Comparison of ENCODE assay signal across 9 mouse cellular contexts in genomic region chr12:76910258-76910940, GRCm38 (mm10). TPM values are rescaled to one million over a fixed set of nuclear protein-coding genes. Genes with fewer than 3 reads are reported as not detected.
DNase-seq lines count a peak whose midpoint lies in the region; ATAC-seq and TF ChIP-seq lines count a peak whose summit lies in the region.
"Had no signal": no experiment of that assay in that cellular context is flagged by ENCODE, and none has a peak within 500 bp of the region (broad histone marks: within the 10 kb centered on the region; RNA-seq: fewer than 3 reads in every experiment).

No protein-coding gene starts in this region.

- intact Hi-C loops in gastrocnemius, postnatal 36 days (cut with DNase I): no loop called here

- peak overlapping the region; percentile 8; the same call in 1 of the 2 replicates for H3K4me3 ChIP-seq in lung, embryonic 14.5 days (ENCODE audit: low read depth, low read length)
- H3K4me3 ChIP-seq in bone marrow, adult 2 months (replicated peaks; ENCODE audit: control insufficient read depth, low read depth, low read length): peak overlapping the region; percentile 89

- peak; percentile 28; the same call in 1 of the 2 replicates for ATAC-seq in lung, embryonic 14.5 days (ENCODE audit: insufficient read depth)
- ATAC-seq in megakaryocyte progenitor cell, adult 5-6 weeks (replicated peaks; ENCODE audit: poor library complexity): peak; percentile 35

- TF ChIP-seq CTCF in lung, embryonic 14.5 days (IDR thresholded peaks at IDR 0.05; ENCODE audit: low read depth): no peak
- no peak for TF ChIP-seq CTCF in bone marrow, adult 2 months (IDR thresholded peaks at IDR 0.05; ENCODE audit: control insufficient read depth, insufficient read depth, low read length)

- H3K9ac ChIP-seq in lung, embryonic 14.5 days: peak overlapping the region; percentile 20; the same call in 1 of the 2 replicates

- H3K27ac ChIP-seq in lung, embryonic 14.5 days (ENCODE audit: low read depth): no peak overlapping the region
- peak overlapping the region; percentile 88 for H3K27ac ChIP-seq in bone marrow, adult 2 months (ENCODE audit: control insufficient read depth, insufficient read depth, low read depth, low read length, poor library complexity)

- H3K27me3 ChIP-seq in lung, embryonic 14.5 days (ENCODE audit: insufficient read depth, low read length): no peaks in the 10 kb centered on the region

- 81% methylated on average over 11 of the region's 11 CpGs for WGBS in lung, embryonic 14.5 days
- 75% methylated on average over 11 of the region's 11 CpGs for WGBS in bone marrow, adult 2 months

- no peak overlapping the region; the same call in 1 of the 2 replicates for H3K4me2 ChIP-seq in lung, embryonic 14.5 days

- H3K9me3 ChIP-seq in lung, embryonic 14.5 days (ENCODE audit: low read depth, low read length): no peaks in the 10 kb centered on the region

- H3K36me3 ChIP-seq in lung, embryonic 14.5 days (ENCODE audit: insufficient read depth): peaks cover 35% of the 10 kb centered on the region; the same call in 1 of the 2 replicates

- no peak for DNase-seq in lung, embryonic 14.5 days
- no peak for DNase-seq in lung, postnatal 25 days (ENCODE audit: low spot score)
- DNase-seq in cerebellum, postnatal 10 days: peak; percentile 68
- DNase-seq in urinary bladder, adult 2 months (ENCODE audit: low spot score): no peak
- no peak for DNase-seq in gastrocnemius, postnatal 36 days
- DNase-seq: kidney, postnatal 36 days; lung, adult 2 months had no signal

- TF ChIP-seq POLR2A in bone marrow, adult 2 months (IDR thresholded peaks at IDR 0.05; ENCODE audit: borderline replicate concordance, control insufficient read depth, low read depth, low read length): peak; percentile 23; the same call in 1 of the 2 replicates

- no peaks in the 10 kb centered on the region for H3K4me1 ChIP-seq in lung, embryonic 14.5 days (ENCODE audit: insufficient read depth)
- H3K4me1 ChIP-seq in bone marrow, adult 2 months (ENCODE audit: control insufficient read depth, insufficient read depth, low read length): no peaks in the 10 kb centered on the region

RNA-seq across cellular contexts. Expression of gene Max, which starts 51.6 kb away (rescaled TPM):
- 23.7 and 25.5 TPM in 2 replicates for polyA plus RNA-seq in lung, embryonic 14.5 days (2014; fragmentation: Nextera tagmentation; extraction: Ambion mirVana)
- 102 and 151 TPM in 2 replicates for polyA plus RNA-seq in bone marrow, adult 2 months (2011; ENCODE audit: insufficient read depth, insufficient read length, low replicate concordance, missing spikeins)
- total RNA-seq in megakaryocyte progenitor cell, adult 5-6 weeks (2015): 114 and 116 TPM in 2 replicates
- 100 and 122 TPM in 2 replicates for total RNA-seq in megakaryocyte progenitor cell, adult 5-6 weeks (2017)
- 42.5 and 57.7 TPM in 2 replicates for polyA plus RNA-seq in urinary bladder, adult 2 months (2012; rRNA removed)
- 10 to 100 TPM; 32.8 to 35.8 TPM for total RNA-seq in gastrocnemius, postnatal 36 days (2021)

Comparison
In these comparisons a context has a peak if more than half of its experiments do, and no peak if none do; other contexts are left out.
1. DNase-seq: peak in cerebellum, postnatal 10 days (2 of 2); none in lung, embryonic 14.5 days (single experiment), lung, postnatal 25 days (single experiment), urinary bladder, adult 2 months (single experiment) and gastrocnemius, postnatal 36 days (0 of 2).